Mouse (Mus musculus) layer of hippocampus, adult 6 months (tissue): ENCODE measurements around the gene Med4. TPM values are rescaled to one million over a fixed set of nuclear protein-coding genes. Genes with fewer than 3 reads are reported as not detected.

Experiments used
- long read RNA-seq, 2 experiments: library from polyadenylated mRNA; unstranded; transcript quantifications; one replicate each; pipeline ENCODE4 v2.0.0; 2019 to 2020
- polyA plus RNA-seq: library from polyadenylated mRNA; unstranded; fragments of <200 nt; fragmentation: Nextera tagmentation; gene quantifications from 2 replicates; pipeline ENCODE4 v1.2.3, GENCODE M21; 2021

Med4 gene
- polyA plus RNA-seq = 31.0 and 31.9 TPM in 2 replicates
- long read RNA-seq, experiment 1, transcript Med4-201 (7 exons, 1,328 nt) = major isoform, 31 of 40 reads
- long read RNA-seq, experiment 1, partial matches to known transcripts = 8 of 40 reads
- long read RNA-seq, experiment 1, other reads (novel, unspliced or antisense) = 0 of 40 reads
- long read RNA-seq, experiment 2, transcript Med4-202 (1 exons, 1,455 nt) = minor isoform, 6 of 101 reads
- long read RNA-seq, experiment 2, transcript Med4-201 (7 exons, 1,328 nt) = major isoform, 95 of 101 reads
- long read RNA-seq, experiment 2, partial matches to known transcripts = 0 of 101 reads
- long read RNA-seq, experiment 2, other reads (novel, unspliced or antisense) = 0 of 101 reads

GRCm38 (mm10) chr14:73509765-73510423, at the start of gene Med4:
TSS of gene Med4 (plus strand) at chr14:73510025.

GRCm38 (mm10) chr14:73524766-73525448, 15.1 kb downstream of the Med4 start, which contains the start of gene Sucla2:
TSS of gene Sucla2 (plus strand) at chr14:73525319.

GRCm38 (mm10) chr14:73548051-73548450, 38.2 kb downstream of the Med4 start, which contains the start of gene Nudt15:
TSS of gene Nudt15 (minus strand) at chr14:73548242.

Other genes starting within 250 kb of the Med4 start
- gene Rb1, start 184.2 kb upstream of the Med4 start, polyA plus RNA-seq = 10.0 and 11.9 TPM in 2 replicates
- 2,014 and 2,213 TPM in 2 replicates for gene Itm2b, start 124.7 kb upstream of the Med4 start, polyA plus RNA-seq
- gene Sucla2, start 15.3 kb downstream of the Med4 start, polyA plus RNA-seq = 196 and 206 TPM in 2 replicates
- 2.4 and 2.6 TPM in 2 replicates for gene Nudt15, start 38.2 kb downstream of the Med4 start, polyA plus RNA-seq
- gene Gm21750, start 151.2 kb downstream of the Med4 start, polyA plus RNA-seq = not detected in 2 replicates